Mouse (Mus musculus) limb, embryonic 15.5 days (tissue): ENCODE data around the gene Jund. TPM values are rescaled to one million over a fixed set of nuclear protein-coding genes. Genes with fewer than 3 reads are reported as not detected.

Source experiments
- polyA plus RNA-seq: library from polyadenylated mRNA; unstranded; fragments of >200 nt; fragmentation: Nextera tagmentation; extraction: Ambion mirVana; gene quantifications from 2 replicates; pipeline ENCODE4 v1.2.1, GENCODE M21; 2015

Jund gene
- polyA plus RNA-seq, 1 experiment from 2014 or later: 81.5 TPM

Other genes with a start within 250 kb of the Jund start
- 27.9 and 28.2 TPM in 2 replicates for gene Klhl26, start 222.0 kb upstream of the Jund start, polyA plus RNA-seq
- gene Tmem59l, start 211.6 kb upstream of the Jund start, polyA plus RNA-seq: 6.9 and 9.6 TPM in 2 replicates
- 91.2 and 97.7 TPM in 2 replicates for gene Crlf1, start 205.8 kb upstream of the Jund start, polyA plus RNA-seq
- 136 and 149 TPM in 2 replicates for gene Rex1bd, start 192.2 kb upstream of the Jund start, polyA plus RNA-seq
- gene Uba52, start 188.1 kb upstream of the Jund start, polyA plus RNA-seq: 859 and 940 TPM in 2 replicates
- 274 and 278 TPM in 2 replicates for gene Fkbp8, start 171.2 kb upstream of the Jund start, polyA plus RNA-seq
- gene Kxd1, start 171.0 kb upstream of the Jund start, polyA plus RNA-seq: 53.8 and 55.1 TPM in 2 replicates
- 20.4 and 21.1 TPM in 2 replicates for gene Ell, start 159.5 kb upstream of the Jund start, polyA plus RNA-seq
- 111 and 123 TPM in 2 replicates for gene Isyna1, start 104.6 kb upstream of the Jund start, polyA plus RNA-seq
- gene Ssbp4, start 90.1 kb upstream of the Jund start, polyA plus RNA-seq: 119 and 120 TPM in 2 replicates
- gene Lrrc25, start 82.8 kb upstream of the Jund start, polyA plus RNA-seq: 3.2 and 3.3 TPM in 2 replicates
- gene Gdf15, start 66.5 kb upstream of the Jund start, polyA plus RNA-seq: 0.16 and 0.24 TPM in 2 replicates
- 57.5 and 60.7 TPM in 2 replicates for gene Pgpep1, start 38.6 kb upstream of the Jund start, polyA plus RNA-seq
- gene Lsm4, start 25.7 kb upstream of the Jund start, polyA plus RNA-seq: 199 and 201 TPM in 2 replicates
- gene Iqcn, start 4.5 kb downstream of the Jund start, polyA plus RNA-seq: 0.04 TPM in 2 replicates
- gene Gm3336, start 19.6 kb downstream of the Jund start, polyA plus RNA-seq: not detected in 2 replicates
- gene Pde4c, start 24.8 kb downstream of the Jund start, polyA plus RNA-seq: 0.05 and 0.16 TPM in 2 replicates
- 17.1 and 19.4 TPM in 2 replicates for gene Rab3a, start 55.7 kb downstream of the Jund start, polyA plus RNA-seq
- gene Mpv17l2, start 62.0 kb downstream of the Jund start, polyA plus RNA-seq: 41.9 and 46.1 TPM in 2 replicates
- gene Pik3r2, start 77.8 kb downstream of the Jund start, polyA plus RNA-seq: 85.8 and 91.4 TPM in 2 replicates
- gene Mast3, start 106.1 kb downstream of the Jund start, polyA plus RNA-seq: 13.8 and 14.4 TPM in 2 replicates
- 0.13 and 0.35 TPM in 2 replicates for gene Il12rb1, start 109.5 kb downstream of the Jund start, polyA plus RNA-seq
- gene Arrdc2, start 140.8 kb downstream of the Jund start, polyA plus RNA-seq: 6.7 and 8.8 TPM in 2 replicates
- gene Kcnn1, start 164.3 kb downstream of the Jund start, polyA plus RNA-seq: 2.3 and 3.1 TPM in 2 replicates
- 95.8 and 101 TPM in 2 replicates for gene Ccdc124, start 175.0 kb downstream of the Jund start, polyA plus RNA-seq
- 0.44 and 0.70 TPM in 2 replicates for gene Slc5a5, start 193.8 kb downstream of the Jund start, polyA plus RNA-seq
- gene Rpl18a, start 198.5 kb downstream of the Jund start, polyA plus RNA-seq: 3,854 and 4,707 TPM in 2 replicates
- 43.3 and 49.4 TPM in 2 replicates for gene Map1s, start 207.0 kb downstream of the Jund start, polyA plus RNA-seq